In the genomic region with DNA sequence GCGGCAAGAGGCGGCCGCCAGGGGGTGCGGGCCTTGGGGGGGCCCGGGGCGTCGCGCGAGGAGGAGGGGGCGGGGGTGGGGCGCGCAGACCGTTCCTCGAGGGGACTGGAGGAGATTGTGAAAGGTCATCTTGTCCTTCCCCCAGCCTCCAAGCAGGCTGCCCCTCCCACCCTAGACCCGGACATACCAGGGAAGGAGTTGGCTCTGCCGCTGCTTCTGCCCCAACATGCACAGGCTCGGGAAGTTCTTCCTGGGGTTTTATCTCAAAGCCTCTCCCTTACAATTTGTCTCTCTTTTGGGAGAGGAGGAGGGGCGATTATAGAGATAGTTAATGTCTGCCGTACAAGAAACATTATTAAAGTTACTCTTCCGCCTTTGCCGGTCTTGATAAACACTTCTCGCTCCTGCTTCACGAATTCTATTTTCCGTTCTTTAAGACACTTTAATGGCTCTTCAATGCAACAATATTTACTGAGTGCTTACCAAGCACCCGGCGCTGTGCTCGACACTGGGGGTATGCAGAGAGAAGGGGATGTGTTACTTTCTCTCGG, we compare ENCODE assay signal across 8 mouse cellular contexts. TPM values are rescaled to one million over a fixed set of nuclear protein-coding genes. Genes with fewer than 3 reads are reported as not detected.
DNase-seq lines count a peak whose midpoint lies in the region; ATAC-seq and TF ChIP-seq lines count a peak whose summit lies in the region.

No protein-coding gene starts in this region.

- 0 out of 2 replicates have a peak, but pooled peaks have one; percentile 33 for ATAC-seq in limb, embryonic 15.5 days (ENCODE audit: insufficient number of reproducible peaks, low FRiP score, low TSS enrichment, low read depth)
- ATAC-seq in midbrain, embryonic 14.5 days (ENCODE audit: low FRiP score, low TSS enrichment): peak; percentile 29

- peak overlapping the region; percentile 61 for H3K4me2 ChIP-seq in limb, embryonic 15.5 days
- peak overlapping the region; percentile 69 for H3K4me2 ChIP-seq in midbrain, embryonic 14.5 days (ENCODE audit: low read length)

- no peaks in the 10 kb centered on the region for H3K9me3 ChIP-seq in hindbrain, embryonic 10.5 days
- H3K9me3 ChIP-seq in limb, embryonic 15.5 days: no peaks in the 10 kb centered on the region
- H3K9me3 ChIP-seq in midbrain, embryonic 14.5 days (ENCODE audit: control insufficient read depth, low read length): no peaks in the 10 kb centered on the region

- no peaks in the 10 kb centered on the region for H3K27me3 ChIP-seq in hindbrain, embryonic 10.5 days (ENCODE audit: insufficient read depth, poor library complexity, severe bottlenecking)
- no peaks in the 10 kb centered on the region for H3K27me3 ChIP-seq in limb, embryonic 15.5 days
- H3K27me3 ChIP-seq in midbrain, embryonic 14.5 days (ENCODE audit: control insufficient read depth, insufficient read depth, low read length): no peaks in the 10 kb centered on the region

- peak; percentile 84 for TF ChIP-seq POLR2A in embryonic fibroblast, embryonic 13.5 days (IDR thresholded peaks at IDR 0.05; ENCODE audit: low read depth, low read length)

- DNase-seq in embryo, embryonic 10 days (ENCODE audit: low spot score): peak; percentile 82
- DNase-seq in embryo, embryonic 11 days: no peak
- peak; percentile 79 for DNase-seq in adrenal gland, postnatal 10 days
- DNase-seq in hindbrain, embryonic 10.5 days (ENCODE audit: low spot score): peak; percentile 86
- DNase-seq in midbrain, embryonic 14.5 days: peak; percentile 84
- DNase-seq in urinary bladder, postnatal 36 days (ENCODE audit: low spot score in 2 of 2): peak; percentile 43 to 70

- peaks cover 5% of the 10 kb centered on the region; the same call in 1 of the 2 replicates for H3K36me3 ChIP-seq in hindbrain, embryonic 10.5 days
- no peaks in the 10 kb centered on the region for H3K36me3 ChIP-seq in limb, embryonic 15.5 days
- 0 out of 2 replicates have a peak, but pooled peaks cover under 1% of the 10 kb centered on the region for H3K36me3 ChIP-seq in midbrain, embryonic 14.5 days (ENCODE audit: control insufficient read depth, insufficient read depth, low read length)

- H3K4me1 ChIP-seq in embryonic fibroblast, embryonic 13.5 days (ENCODE audit: control insufficient read depth, insufficient read depth, low read length): peaks cover 13% of the 10 kb centered on the region
- H3K4me1 ChIP-seq in hindbrain, embryonic 10.5 days (replicated peaks): peaks cover 86% of the 10 kb centered on the region
- peaks cover 44% of the 10 kb centered on the region for H3K4me1 ChIP-seq in limb, embryonic 15.5 days
- peaks cover 60% of the 10 kb centered on the region for H3K4me1 ChIP-seq in midbrain, embryonic 14.5 days (ENCODE audit: control insufficient read depth, insufficient read depth, low read length)

- H3K9ac ChIP-seq in limb, embryonic 15.5 days: peak overlapping the region; percentile 69
- peak overlapping the region; percentile 94 for H3K9ac ChIP-seq in midbrain, embryonic 14.5 days (replicated peaks; ENCODE audit: low read length)

- H3K27ac ChIP-seq in embryonic fibroblast, embryonic 13.5 days (ENCODE audit: insufficient read depth, low read length): peak overlapping the region; percentile 97
- H3K27ac ChIP-seq in hindbrain, embryonic 10.5 days: peak overlapping the region; percentile 100
- peak overlapping the region; percentile 91 for H3K27ac ChIP-seq in limb, embryonic 15.5 days
- peak overlapping the region; percentile 99 for H3K27ac ChIP-seq in midbrain, embryonic 14.5 days (replicated peaks; ENCODE audit: low read depth, low read length)

- WGBS in hindbrain, embryonic 10.5 days: under 1% methylated on average over 27 of the region's 28 CpGs
- WGBS in limb, embryonic 15.5 days: under 1% methylated on average over 14 of the region's 28 CpGs
- WGBS in midbrain, embryonic 14.5 days: under 1% methylated on average over 26 of the region's 28 CpGs

- H3K4me3 ChIP-seq in embryonic fibroblast, embryonic 13.5 days (ENCODE audit: insufficient read depth, low read length): peak overlapping the region; percentile 56
- peak overlapping the region; percentile 80 for H3K4me3 ChIP-seq in hindbrain, embryonic 10.5 days
- peak overlapping the region; percentile 66 for H3K4me3 ChIP-seq in limb, embryonic 15.5 days
- peak overlapping the region; percentile 68 for H3K4me3 ChIP-seq in midbrain, embryonic 14.5 days (replicated peaks; ENCODE audit: low read depth, low read length)

- TF ChIP-seq CTCF in embryonic fibroblast, embryonic 13.5 days (IDR thresholded peaks at IDR 0.05; ENCODE audit: borderline replicate concordance, insufficient read depth, low read length): no peak

RNA-seq across cellular contexts. Expression of a gene that starts 0.6 kb away (rescaled TPM):
- total RNA-seq in adrenal gland, postnatal 10 days (2021): 1 to 10 TPM; 4.8 to 7.0 TPM
- 0.95 TPM in 1 of 2 replicates, not detected in the other for polyA plus RNA-seq in embryonic fibroblast, embryonic 13.5 days (2011; ENCODE audit: insufficient read length, low read depth, missing spikeins)
- 0.80 and 1.0 TPM in 2 replicates for polyA plus RNA-seq in hindbrain, embryonic 10.5 days (2016; fragmentation: Nextera tagmentation; extraction: Ambion mirVana)
- 0.29 and 0.37 TPM in 2 replicates for polyA plus RNA-seq in limb, embryonic 15.5 days (2015; fragmentation: Nextera tagmentation; extraction: Ambion mirVana)
- polyA plus RNA-seq in midbrain, embryonic 14.5 days (2014; fragmentation: Nextera tagmentation; extraction: Ambion mirVana): 0.37 and 0.39 TPM in 2 replicates

RNA-seq across cellular contexts. Expression of a gene that starts 5.7 kb away (rescaled TPM):
- total RNA-seq in adrenal gland, postnatal 10 days (2021): 10 to 100 TPM; 54.6 to 59.2 TPM
- 27.5 and 33.1 TPM in 2 replicates for polyA plus RNA-seq in embryonic fibroblast, embryonic 13.5 days (2011; ENCODE audit: insufficient read length, low read depth, missing spikeins)
- polyA plus RNA-seq in hindbrain, embryonic 10.5 days (2016; fragmentation: Nextera tagmentation; extraction: Ambion mirVana): 74.3 and 83.6 TPM in 2 replicates
- 26.7 and 27.5 TPM in 2 replicates for polyA plus RNA-seq in limb, embryonic 15.5 days (2015; fragmentation: Nextera tagmentation; extraction: Ambion mirVana)
- polyA plus RNA-seq in midbrain, embryonic 14.5 days (2014; fragmentation: Nextera tagmentation; extraction: Ambion mirVana): 41.6 and 46.9 TPM in 2 replicates

RNA-seq across cellular contexts. Expression of a gene that starts 27.4 kb away (rescaled TPM):
- not detected for total RNA-seq in adrenal gland, postnatal 10 days (2021)
- polyA plus RNA-seq in embryonic fibroblast, embryonic 13.5 days (2011; ENCODE audit: insufficient read length, low read depth, missing spikeins): not detected in 2 replicates
- polyA plus RNA-seq in hindbrain, embryonic 10.5 days (2016; fragmentation: Nextera tagmentation; extraction: Ambion mirVana): not detected in 2 replicates
- not detected in 2 replicates for polyA plus RNA-seq in limb, embryonic 15.5 days (2015; fragmentation: Nextera tagmentation; extraction: Ambion mirVana)
- polyA plus RNA-seq in midbrain, embryonic 14.5 days (2014; fragmentation: Nextera tagmentation; extraction: Ambion mirVana): not detected in 2 replicates

RNA-seq across cellular contexts. Expression of a gene that starts 30.3 kb away (rescaled TPM):
- 10 to 100 TPM; 60.8 to 78.7 TPM for total RNA-seq in adrenal gland, postnatal 10 days (2021)
- 109 and 119 TPM in 2 replicates for polyA plus RNA-seq in embryonic fibroblast, embryonic 13.5 days (2011; ENCODE audit: insufficient read length, low read depth, missing spikeins)
- 100 and 106 TPM in 2 replicates for polyA plus RNA-seq in hindbrain, embryonic 10.5 days (2016; fragmentation: Nextera tagmentation; extraction: Ambion mirVana)
- 126 and 149 TPM in 2 replicates for polyA plus RNA-seq in limb, embryonic 15.5 days (2015; fragmentation: Nextera tagmentation; extraction: Ambion mirVana)
- 72.8 and 75.8 TPM in 2 replicates for polyA plus RNA-seq in midbrain, embryonic 14.5 days (2014; fragmentation: Nextera tagmentation; extraction: Ambion mirVana)
